Mouse (Mus musculus) retina, embryonic 14.5 days (tissue): ENCODE measurements around the gene Sumo3.
A peak's percentile ranks its signal among the peaks of the same experiment; 100 is the strongest.

Experiments
- DNase-seq: peaks from one replicate; pipeline ENCODE4 v3.0.0-alpha.2; 2015; ENCODE audit warnings: low spot score

Gene Sumo3

DNA sequence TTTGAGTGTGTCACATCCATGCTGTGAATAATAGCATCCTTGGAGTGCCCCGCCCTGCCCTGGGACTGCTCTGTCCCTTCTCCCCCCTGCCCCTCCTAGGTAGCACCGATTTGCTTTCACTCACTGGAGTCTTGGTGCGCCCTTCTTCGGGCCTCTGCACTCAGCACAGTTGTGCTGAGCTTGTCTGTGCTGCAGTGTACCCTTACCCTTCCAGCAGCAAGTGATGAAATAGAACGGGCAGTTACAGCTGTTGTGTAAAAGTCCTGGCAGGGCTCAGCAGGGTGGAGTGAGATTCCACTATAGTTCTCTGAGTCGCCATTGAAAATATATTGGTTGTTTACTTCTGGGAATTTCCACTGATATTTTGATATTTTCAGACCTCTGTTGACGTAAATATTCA, 20.1 kb downstream of the Sumo3 start:
- no peak for DNase-seq

DNA sequence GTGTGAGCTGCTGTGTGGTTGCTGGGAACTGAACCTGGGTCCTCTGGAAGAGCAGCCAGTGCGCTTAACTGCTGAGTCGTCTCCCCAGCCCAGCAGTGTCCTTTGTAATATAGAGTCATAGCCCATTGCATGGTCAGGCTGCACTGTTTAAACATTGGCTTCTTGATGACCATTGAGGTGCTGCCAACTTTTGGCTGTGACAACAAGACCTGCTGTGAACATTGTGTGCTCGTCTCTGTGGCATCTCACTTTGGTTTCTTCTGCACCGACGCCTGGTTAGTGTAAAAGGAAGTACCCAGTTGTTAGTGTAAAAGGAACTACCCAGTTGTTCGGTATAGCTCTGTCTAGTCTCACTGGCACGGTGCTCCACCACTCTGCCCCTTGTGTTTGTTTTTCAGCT, 20.7 kb downstream of the Sumo3 start:
- DNase-seq, result no peak

DNA sequence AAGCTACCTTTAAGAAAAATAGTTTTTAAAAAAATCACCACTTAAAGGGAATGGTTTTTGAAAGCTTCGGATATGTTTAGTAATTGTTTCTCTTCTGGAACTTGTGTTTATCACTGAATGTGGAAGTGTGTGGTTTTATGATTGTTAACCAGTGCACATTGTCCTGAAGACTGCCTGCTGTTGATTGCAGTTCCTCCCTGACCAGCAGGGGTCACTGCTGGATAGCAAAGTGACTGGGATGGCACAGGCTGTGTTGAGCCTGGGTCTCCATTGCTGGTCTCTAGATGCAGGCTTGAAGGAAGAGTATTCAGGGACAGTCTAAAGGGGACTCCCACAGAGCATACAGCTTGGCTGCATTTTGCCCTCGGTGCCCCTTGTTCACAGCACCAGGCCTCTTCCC, 21.6 kb downstream of the Sumo3 start:
- peak; percentile 87 for DNase-seq

DNA sequence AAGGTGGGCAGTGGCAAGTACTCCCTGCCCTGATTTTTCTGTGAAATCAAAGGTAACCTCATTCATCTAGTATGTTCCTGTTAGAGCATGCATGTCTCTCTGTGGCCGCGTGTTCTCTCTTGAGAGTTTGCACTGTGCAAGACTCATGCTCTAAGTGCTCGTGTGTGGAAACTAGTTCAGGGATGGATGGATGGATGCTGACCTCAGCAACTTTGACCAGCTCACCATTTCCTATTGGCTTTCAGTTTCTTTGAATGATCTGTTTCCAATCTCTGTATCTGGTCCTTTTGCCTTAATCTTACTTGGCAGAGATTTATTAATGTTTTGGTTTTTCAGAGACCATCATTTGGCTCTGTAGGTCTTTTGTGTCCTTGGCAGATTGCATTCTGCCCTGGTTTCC, 23.3 kb downstream of the Sumo3 start:
- DNase-seq, result no peak

DNA sequence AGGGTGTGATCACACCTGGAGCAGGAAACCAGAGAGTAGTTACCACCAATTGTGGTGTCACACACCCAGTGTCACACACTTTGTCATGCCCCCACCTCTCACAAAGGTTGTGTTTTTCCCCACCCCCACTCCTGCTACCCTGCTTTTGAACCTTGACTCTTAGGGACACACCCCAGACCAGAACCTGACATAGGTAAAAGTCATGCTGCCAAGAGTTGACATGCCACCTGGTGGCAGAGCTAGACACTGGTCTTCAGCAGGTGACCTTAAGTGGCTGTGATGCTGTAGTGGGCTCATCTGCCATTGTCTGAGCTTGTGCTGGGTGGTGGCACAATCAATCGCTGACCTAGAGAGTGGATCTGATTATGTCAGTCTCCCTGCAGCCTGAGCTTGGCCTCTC, 24.1 kb downstream of the Sumo3 start:
- no peak for DNase-seq

DNA sequence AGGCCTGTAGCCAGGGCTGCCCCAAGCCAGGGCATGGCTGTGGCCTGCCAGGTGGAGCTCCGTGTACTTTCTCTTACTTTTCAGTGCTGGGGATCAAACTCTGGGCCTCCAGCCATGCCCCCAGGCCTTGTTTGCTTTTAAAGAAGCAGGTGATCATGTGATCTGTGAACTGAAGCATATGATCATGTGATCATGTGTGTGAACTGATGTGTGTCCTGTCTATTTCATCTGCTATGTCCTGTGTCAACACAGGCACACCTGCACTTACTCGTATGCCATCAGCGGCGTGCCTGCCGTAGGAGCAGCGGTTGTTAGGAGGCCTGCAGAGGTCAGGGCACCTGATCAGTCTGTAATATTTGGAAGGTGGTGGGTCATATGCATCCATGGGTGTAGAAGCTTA, 28.1 kb downstream of the Sumo3 start:
- no peak for DNase-seq

DNA sequence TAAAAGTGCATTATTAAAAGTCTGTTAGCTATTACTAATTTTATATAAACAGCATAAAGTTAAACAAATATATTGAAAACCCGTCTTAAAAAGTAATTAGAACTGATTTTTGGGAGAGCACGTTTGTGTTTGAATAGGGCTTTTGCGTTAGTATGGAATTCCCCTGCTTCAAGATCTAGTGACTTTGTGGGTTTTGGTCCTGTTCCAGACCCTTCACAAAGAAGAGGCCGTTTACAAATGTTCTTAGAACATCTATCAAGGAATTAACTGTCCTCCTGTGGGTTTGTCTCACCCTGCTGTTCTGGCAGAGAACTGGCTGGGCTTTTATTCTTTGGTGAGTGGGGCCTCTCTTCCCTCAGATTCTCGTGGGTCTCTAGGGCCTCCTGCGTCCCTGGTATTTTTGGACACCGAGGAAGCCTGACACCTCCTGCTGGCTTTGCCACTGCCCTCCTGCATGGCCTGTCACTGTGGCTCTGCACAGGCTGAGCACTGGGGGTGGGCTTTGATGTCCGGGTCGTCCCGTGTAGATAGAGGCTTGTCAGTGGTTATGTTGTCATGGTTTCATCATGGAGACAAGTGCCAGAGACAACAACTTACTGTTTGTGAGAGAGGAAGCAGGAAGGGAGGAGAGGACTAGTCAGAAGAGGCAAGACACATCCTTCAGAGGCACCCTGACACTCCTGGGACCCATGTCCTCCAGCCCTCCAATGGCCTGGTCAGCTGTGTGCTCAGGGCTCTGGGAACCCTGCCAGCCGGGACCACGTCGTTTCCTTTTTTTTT, 28.7 kb downstream of the Sumo3 start:
- no peak for DNase-seq

DNA sequence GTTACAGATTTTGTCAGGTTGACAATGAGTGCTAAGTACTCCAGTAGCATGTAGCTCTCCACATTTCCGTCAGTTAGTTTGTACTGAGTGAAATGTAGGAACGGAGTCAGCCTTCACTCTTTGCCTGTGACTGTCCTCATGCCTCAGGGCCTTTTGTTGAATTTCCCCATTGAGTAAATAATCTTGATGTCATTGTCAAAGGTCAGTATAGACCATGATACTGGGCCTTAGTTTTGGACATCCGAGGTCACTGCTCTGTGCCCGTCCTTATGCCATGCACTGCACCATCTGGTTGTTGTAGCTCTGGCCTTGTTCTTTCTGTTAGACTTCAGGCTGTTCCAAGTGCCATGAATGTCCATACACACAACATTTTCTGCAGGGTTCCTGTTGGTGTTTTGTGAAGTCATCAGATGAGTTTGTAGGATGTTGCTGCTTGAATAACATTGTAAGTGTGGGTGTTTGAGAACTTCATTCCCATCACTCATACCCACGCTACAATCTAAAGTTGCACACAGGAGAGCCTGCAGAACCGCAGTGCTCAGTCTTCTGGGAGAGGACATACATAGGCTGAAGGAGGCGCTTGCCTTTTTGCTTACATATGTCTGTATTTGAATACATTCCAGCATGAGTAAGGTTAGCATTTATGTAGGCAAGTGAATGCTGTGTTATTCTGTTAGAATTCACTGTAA, 30.5 kb downstream of the Sumo3 start:
- DNase-seq, result no peak

DNA sequence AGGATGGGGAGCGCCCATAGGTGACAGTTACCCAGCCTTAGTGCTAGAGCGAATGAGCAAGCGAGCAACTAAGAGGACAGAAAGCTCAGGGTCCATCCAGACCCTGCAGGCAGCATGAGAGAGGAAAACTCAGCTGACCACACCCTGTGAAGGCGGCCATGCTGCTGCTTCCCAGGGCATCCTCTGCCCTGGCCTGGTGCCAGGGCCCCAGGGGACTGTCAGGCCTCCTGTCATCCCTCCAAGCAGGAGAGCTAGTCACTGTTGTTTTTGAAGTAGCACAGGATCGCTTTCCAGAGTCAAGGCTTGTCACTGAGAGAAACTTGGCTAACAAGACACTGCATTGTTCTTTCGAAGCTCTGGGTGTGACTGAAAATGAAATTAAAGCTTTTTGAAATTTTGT, 33.1 kb downstream of the Sumo3 start:
- no peak for DNase-seq

DNA sequence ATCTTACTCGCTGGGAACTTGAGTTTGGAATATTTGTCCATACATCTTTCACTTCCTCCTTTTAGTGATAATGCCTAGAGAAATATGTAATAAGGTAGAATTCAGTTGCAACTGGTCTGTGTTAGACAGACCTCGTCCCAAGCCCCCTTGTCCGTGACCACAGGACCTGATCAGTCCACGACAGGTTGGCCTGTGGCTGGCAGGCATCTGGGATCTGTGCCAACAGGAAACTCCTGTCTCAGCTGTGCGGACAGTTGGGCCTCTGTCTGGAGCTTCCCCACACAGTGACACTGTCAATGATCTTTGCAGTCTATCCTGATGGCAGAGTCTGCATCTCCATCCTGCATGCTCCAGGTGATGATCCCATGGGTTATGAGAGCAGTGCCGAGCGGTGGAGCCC, 37.3 kb downstream of the Sumo3 start:
- DNase-seq, result no peak

DNA sequence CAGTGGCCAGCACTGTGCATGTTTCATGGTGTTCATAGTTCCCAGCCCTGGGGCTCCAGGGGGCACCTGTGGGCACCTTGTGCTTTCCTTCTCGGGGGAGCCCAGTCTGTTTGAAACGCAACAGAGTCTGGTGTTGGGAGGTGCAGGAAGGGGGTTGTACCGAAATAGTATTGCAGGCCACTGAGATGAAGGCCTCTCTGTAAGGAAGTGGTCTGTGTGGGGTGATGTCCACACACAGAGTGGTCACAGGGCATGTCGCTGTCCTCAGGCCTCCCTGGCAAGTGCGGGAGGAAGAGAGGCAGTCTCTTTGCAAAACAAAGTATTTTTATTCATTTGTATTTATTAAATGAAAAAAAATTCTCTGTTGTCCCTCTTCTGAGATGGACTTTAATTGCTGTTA, 39.7 kb downstream of the Sumo3 start:
- no peak for DNase-seq

DNA sequence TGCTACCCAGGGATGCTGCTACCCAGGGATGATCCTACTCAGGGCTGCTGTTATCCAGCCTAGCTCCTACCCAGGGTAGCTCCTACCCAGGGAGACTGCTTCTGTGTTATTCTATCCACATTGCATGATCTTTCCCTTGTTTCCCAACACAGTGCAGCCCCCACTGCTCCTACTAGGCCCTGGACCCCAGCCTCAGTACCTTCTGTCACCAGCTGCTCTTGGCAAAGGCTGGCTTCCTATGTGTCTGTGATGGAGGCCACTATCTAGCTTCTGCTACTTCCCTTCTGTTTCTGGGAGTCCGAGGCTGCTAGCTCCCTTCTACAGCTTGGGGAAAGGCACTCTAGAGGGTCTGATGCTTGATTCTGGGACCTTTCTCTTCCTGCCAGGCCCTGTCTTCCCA, 41.6 kb downstream of the Sumo3 start:
- no peak for DNase-seq

DNA sequence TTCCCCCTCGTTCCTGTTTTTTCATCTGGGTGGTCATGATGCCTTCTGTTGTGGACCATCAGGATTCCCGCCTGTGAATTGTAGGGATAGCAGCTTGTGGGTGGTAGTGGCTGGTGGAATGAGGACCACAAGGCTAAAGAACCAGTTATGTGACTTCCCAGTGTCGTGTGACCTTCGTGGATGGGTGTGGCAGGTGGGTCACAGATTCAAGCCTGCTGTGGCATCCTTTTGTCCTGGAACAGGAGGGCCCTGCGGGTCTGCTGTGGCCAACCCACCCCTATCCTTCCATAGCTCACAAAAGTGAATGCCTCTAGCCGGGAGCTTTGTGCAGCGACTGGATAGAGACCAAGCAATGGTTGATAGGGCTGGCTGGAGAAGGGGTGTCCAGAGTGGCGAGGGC, 42.0 kb downstream of the Sumo3 start:
- DNase-seq, result no peak

DNA sequence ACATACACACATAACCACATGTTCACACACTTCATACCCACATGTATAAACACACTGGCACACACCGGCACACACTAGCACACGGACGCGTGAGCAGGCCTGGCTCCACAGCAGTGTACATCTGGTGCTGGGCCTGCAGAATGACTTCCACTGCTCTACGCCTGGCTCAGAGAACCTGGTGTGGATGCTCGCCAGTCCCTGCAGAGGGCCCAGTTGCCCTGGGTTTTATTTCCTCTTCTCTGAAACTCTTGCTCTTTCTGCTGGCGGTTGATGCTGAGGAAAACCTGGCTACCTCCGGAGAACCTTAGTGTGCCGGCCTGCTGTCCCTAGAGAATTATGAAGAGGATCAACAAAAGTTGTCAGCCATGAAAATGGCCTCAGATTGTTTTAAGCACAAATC, 46.1 kb downstream of the Sumo3 start:
- DNase-seq, result no peak

DNA sequence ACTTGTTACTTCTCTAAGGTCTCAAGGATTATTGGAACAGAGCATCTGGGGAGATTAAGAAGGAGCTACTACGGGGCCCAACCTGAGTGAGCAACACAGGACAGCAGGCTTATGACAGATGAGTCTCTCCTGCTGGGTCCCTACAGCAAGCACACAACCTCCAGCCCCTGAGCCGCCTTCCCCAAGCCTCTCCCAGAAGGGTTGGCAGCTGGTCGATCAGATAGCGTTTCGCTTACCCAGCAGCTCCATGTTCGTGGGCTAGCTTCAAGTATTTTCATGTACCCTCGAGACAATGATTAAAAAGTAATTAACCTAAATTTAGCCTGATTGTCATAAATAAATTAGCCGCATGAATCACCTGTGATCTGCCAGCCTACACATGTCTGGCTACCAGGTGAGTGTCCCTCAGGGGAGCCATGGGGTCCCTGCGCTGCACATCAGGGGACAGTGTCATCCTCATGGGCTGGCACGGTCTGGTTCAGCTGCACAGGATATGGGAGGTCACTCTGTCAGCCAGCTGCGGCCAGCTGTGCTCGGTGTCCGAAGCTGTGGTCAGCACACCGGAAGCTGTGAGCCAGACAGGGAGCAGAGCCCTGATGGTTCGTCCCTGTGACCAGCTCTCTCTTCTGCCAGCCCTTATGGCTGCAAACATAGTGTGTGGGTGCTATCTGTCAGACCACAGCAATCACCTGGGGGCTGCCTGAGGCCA, 52.5 kb downstream of the Sumo3 start:
- no peak for DNase-seq

DNA sequence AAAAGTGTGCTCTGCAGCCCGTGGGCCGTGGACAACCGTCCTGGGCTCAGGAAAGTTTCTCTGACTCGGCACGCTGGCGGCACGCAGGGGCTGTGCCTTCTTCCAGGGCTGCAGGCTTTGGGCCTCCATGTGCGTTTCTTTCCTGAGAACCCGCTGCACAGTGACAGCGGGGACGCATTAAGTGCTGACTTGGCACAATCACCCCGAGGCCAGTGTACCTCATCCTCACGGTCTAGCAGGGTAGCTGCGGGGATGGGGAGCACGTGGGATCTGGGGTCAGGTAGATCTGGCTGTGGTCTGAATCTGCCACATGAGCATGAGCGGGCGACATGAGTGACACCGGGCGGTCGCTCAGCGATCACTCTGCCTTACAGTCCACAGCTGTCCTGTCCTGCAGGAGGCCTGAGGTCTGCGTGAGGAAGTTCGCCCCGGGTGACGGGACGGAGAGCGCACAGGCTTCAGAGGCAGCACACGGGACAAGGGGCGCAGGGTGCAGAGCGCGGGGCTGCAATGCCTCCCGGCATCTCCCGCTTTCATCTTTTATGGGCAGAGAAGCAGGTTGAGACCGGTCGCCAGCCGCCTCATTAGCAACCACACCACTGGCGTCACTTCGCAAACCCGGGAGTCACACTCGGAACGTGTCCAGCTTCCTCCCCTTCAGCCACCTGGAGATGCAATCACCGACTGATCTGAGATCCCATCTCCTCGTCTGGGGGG, 58.2 kb downstream of the Sumo3 start:
- no peak for DNase-seq

DNA sequence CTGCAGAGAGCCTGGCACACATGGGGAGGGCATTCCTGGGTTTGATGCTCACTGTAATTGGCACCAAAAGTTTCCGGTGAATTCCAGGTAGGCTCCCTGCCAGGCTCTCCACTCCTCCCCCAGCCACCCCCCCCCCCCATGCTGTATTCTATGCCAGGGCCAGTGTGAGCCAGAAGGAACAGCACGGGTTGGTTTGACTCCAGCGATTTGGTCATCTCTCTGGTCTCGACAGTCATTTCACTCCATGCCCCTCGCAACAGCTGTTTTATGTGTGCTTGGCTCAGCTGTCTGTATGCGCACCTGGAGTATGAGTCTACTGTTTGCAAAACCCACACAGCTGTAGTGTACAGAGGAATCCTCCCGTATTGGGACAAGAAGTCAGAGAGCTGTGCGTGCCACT, 60.4 kb downstream of the Sumo3 start:
- no peak for DNase-seq

DNA sequence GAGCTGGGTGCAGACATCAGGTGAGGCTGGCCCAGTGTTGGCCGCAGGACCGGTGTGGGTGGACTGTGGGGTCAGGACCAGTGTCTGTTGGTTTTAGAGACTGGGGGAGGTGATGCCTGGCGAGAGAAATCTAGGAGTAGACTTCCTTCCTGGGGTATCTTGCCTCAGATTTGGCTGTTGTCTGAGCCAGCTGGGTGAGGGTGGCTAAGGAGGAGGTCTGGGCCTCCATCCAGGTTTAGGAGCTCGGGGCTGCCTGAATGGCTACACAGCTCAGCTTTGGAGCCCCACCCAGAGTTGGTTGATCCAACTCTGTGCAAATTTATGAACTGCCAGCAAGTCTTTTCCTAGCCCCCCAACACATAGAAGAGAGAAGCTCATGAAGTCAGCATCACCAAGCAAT, 61.5 kb downstream of the Sumo3 start:
- DNase-seq, result no peak
